Mouse (Mus musculus) lung, embryonic 15.5 days (tissue): ENCODE measurements around the gene Icam1. TPM values are rescaled to one million over a fixed set of nuclear protein-coding genes. Genes with fewer than 3 reads are reported as not detected.
"Not testable (repeated sequence)": the region's sequence is repeated elsewhere in the genome, so short reads cannot be mapped to it uniquely, and the experiment has no call there.

Source experiments
- ATAC-seq: fragments of 200-750 bp; cut with Nextera tagmentation; 2 replicates; pipeline ENCODE4 v1.8.0; 2017; ENCODE audit warnings: moderate number of reproducible peaks, borderline replicate concordance; ENCODE audit not compliant: low FRiP score, low TSS enrichment; ENCODE audit errors: extremely low read depth
- H3K27ac ChIP-seq: fragments of 300-500 bp; sonication (generic); 2 replicates; pipeline ENCODE4 v1.5.1; 2015; ENCODE audit warnings: moderate library complexity, mild to moderate bottlenecking, inconsistent platforms
- H3K27me3 ChIP-seq: fragments of 300-500 bp; sonication (generic); 2 replicates; pipeline ENCODE4 v1.6.1; 2015; ENCODE audit warnings: inconsistent platforms
- H3K36me3 ChIP-seq: fragments of 300-500 bp; sonication (generic); 2 replicates; pipeline ENCODE4 v1.6.1; 2015; ENCODE audit warnings: inconsistent platforms
- H3K4me1 ChIP-seq: fragments of 300-500 bp; sonication (generic); 2 replicates; pipeline ENCODE4 v1.6.1; 2015; ENCODE audit warnings: inconsistent platforms
- H3K4me2 ChIP-seq: fragments of 300-500 bp; sonication (generic); 2 replicates; pipeline ENCODE4 v1.6.1; 2015; ENCODE audit warnings: inconsistent platforms, mild to moderate bottlenecking, moderate library complexity
- H3K4me3 ChIP-seq: fragments of 300-500 bp; sonication (generic); 2 replicates; pipeline ENCODE4 v1.5.1; 2015; ENCODE audit warnings: mild to moderate bottlenecking, inconsistent platforms
- H3K9ac ChIP-seq: fragments of 300-500 bp; sonication (generic); 2 replicates; pipeline ENCODE4 v1.6.1; 2015; ENCODE audit warnings: inconsistent platforms
- H3K9me3 ChIP-seq: fragments of 300-500 bp; sonication (generic); 2 replicates; pipeline ENCODE4 v1.6.1; 2016; ENCODE audit warnings: inconsistent platforms
- WGBS: fragments of 180-500 bp; shearing (Covaris S2); methylation state at CpG from one replicate; pipeline ENCODE4 v1.1.7; 2015; 5-methylcytosine and 5-hydroxymethylcytosine counted together
- polyA plus RNA-seq: library from polyadenylated mRNA; unstranded; fragments of >200 nt; fragmentation: Nextera tagmentation; extraction: Ambion mirVana; gene quantifications from 2 replicates; pipeline ENCODE4 v1.2.1, GENCODE M21; 2015

The Icam1 gene
- polyA plus RNA-seq, 1 experiment from 2014 or later, result 57.5 TPM

- not testable (repeated sequence) for H3K27me3 ChIP-seq, H3K4me2 ChIP-seq, H3K36me3 ChIP-seq, H3K9me3 ChIP-seq, H3K4me3 ChIP-seq, H3K9ac ChIP-seq, ATAC-seq, H3K27ac ChIP-seq
- H3K4me1 ChIP-seq, result peaks cover 22% of the 10 kb centered on the region
- WGBS, result 56% methylated on average over 1 of the region's 1 CpGs
Measured at GRCm38 (mm10) chr9:20998337-20998736, 17.4 kb upstream of the Icam1 start.

GRCm38 (mm10) chr9:21000811-21001210, 15.0 kb upstream of the Icam1 start:
- Histone ChIP-seq H3K4me1 (peaks cover 19% of the 10 kb centered on the region), H3K4me3 (no peak overlapping the region), H3K9ac (no peak overlapping the region), H3K27me3 (no peaks in the 10 kb centered on the region), H3K9me3 (no peaks in the 10 kb centered on the region), H3K36me3 (peaks cover 12% of the 10 kb centered on the region), H3K4me2 (no peak overlapping the region), H3K27ac (no peak overlapping the region)
- ATAC-seq, result no peak

- no peak for ATAC-seq
- Histone ChIP-seq H3K27me3 (no peaks in the 10 kb centered on the region), H3K36me3 (peaks cover 19% of the 10 kb centered on the region), H3K27ac (no peak overlapping the region), H3K4me3 (no peak overlapping the region), H3K9me3 (no peaks in the 10 kb centered on the region), H3K4me1 (peaks cover 19% of the 10 kb centered on the region), H3K9ac (no peak overlapping the region), H3K4me2 (no peak overlapping the region)
- 45% methylated on average over 6 of the region's 6 CpGs for WGBS
Measured at GRCm38 (mm10) chr9:21001651-21002200, 14.1 kb upstream of the Icam1 start.

GRCm38 (mm10) chr9:21002270-21002626, 13.5 kb upstream of the Icam1 start:
- Histone ChIP-seq H3K9ac (peak overlapping the region; percentile 62), H3K4me3 (peak overlapping the region; percentile 69), H3K4me2 (peak overlapping the region; percentile 88), H3K27ac (peak overlapping the region; percentile 72), H3K4me1 (peaks cover 19% of the 10 kb centered on the region), H3K9me3 (no peaks in the 10 kb centered on the region), H3K27me3 (no peaks in the 10 kb centered on the region), H3K36me3 (peaks cover 24% of the 10 kb centered on the region)
- ATAC-seq, result peak; percentile 5; the same call in 1 of the 2 replicates
- WGBS, result 8% methylated on average over 7 of the region's 7 CpGs

GRCm38 (mm10) chr9:21002627-21003551, 12.9 kb upstream of the Icam1 start, which contains the start of gene Mrpl4:
Mrpl4 (plus strand) TSS chr9:21002738.
- Histone ChIP-seq H3K27me3 (no peaks in the 10 kb centered on the region), H3K4me3 (peak within 1 kb of the TSS; percentile 69), H3K9ac (peak within 1 kb of the TSS; percentile 62), H3K4me2 (peak within 1 kb of the TSS; percentile 88), H3K9me3 (no peaks in the 10 kb centered on the region), H3K36me3 (peaks cover 31% of the 10 kb centered on the region), H3K4me1 (peaks cover 19% of the 10 kb centered on the region), H3K27ac (peak within 1 kb of the TSS; percentile 72)
- ATAC-seq, result peak; percentile 75
- WGBS, result under 1% methylated on average over 72 of the region's 72 CpGs

GRCm38 (mm10) chr9:21007313-21007952, 8.4 kb upstream of the Icam1 start:
- no peak overlapping the region for H3K4me3 ChIP-seq
- H3K4me2 ChIP-seq, result no peak overlapping the region
- no peaks in the 10 kb centered on the region for H3K27me3 ChIP-seq
- no peak overlapping the region for H3K9ac ChIP-seq
- no peaks in the 10 kb centered on the region for H3K9me3 ChIP-seq
- H3K4me1 ChIP-seq, result peaks cover 23% of the 10 kb centered on the region
- H3K27ac ChIP-seq, result no peak overlapping the region
- peaks cover 44% of the 10 kb centered on the region for H3K36me3 ChIP-seq
- WGBS, result 93% methylated on average over 10 of the region's 10 CpGs
- no peak for ATAC-seq

- H3K4me3 ChIP-seq, result no peak overlapping the region
- no peaks in the 10 kb centered on the region for H3K9me3 ChIP-seq
- H3K9ac ChIP-seq, result no peak overlapping the region
- WGBS, result 79% methylated on average over 7 of the region's 7 CpGs
- H3K4me1 ChIP-seq, result peaks cover 26% of the 10 kb centered on the region
- H3K27ac ChIP-seq, result no peak overlapping the region
- no peaks in the 10 kb centered on the region for H3K27me3 ChIP-seq
- no peak overlapping the region for H3K4me2 ChIP-seq
- peaks cover 44% of the 10 kb centered on the region for H3K36me3 ChIP-seq
- ATAC-seq, result no peak
Measured at GRCm38 (mm10) chr9:21008007-21008406, 7.8 kb upstream of the Icam1 start.

- 29% methylated on average over 2 of the region's 2 CpGs for WGBS
Measured at GRCm38 (mm10) chr9:21010362-21010761, 5.4 kb upstream of the Icam1 start.

GRCm38 (mm10) chr9:21010939-21011541, 4.7 kb upstream of the Icam1 start:
- Histone ChIP-seq H3K36me3 (peaks cover 29% of the 10 kb centered on the region), H3K27ac (peak overlapping the region; percentile 79; the same call in 1 of the 2 replicates), H3K4me1 (peaks cover 35% of the 10 kb centered on the region)
- ATAC-seq, H3K4me3 ChIP-seq, H3K9ac ChIP-seq, H3K9me3 ChIP-seq, H3K27me3 ChIP-seq, H3K4me2 ChIP-seq: not testable (repeated sequence)
- 62% methylated on average over 9 of the region's 9 CpGs for WGBS

More at GRCm38 (mm10) chr9:21010362-21010761, 5.4 kb upstream of the Icam1 start:
- no peak overlapping the region for H3K4me3 ChIP-seq
- peaks cover 29% of the 10 kb centered on the region for H3K4me1 ChIP-seq
- ATAC-seq, result no peak
- H3K9ac ChIP-seq, result no peak overlapping the region
- H3K36me3 ChIP-seq, result peaks cover 36% of the 10 kb centered on the region
- no peak overlapping the region for H3K27ac ChIP-seq
- no peak overlapping the region for H3K4me2 ChIP-seq
- H3K9me3 ChIP-seq, result no peaks in the 10 kb centered on the region
- H3K27me3 ChIP-seq, result peaks cover under 1% of the 10 kb centered on the region; the same call in 1 of the 2 replicates

- Histone ChIP-seq H3K4me3 (no peak overlapping the region), H3K36me3 (peaks cover 23% of the 10 kb centered on the region), H3K4me2 (peak overlapping the region; percentile 1; the same call in 1 of the 2 replicates), H3K9me3 (no peaks in the 10 kb centered on the region), H3K27ac (peak overlapping the region; percentile 79), H3K27me3 (peaks cover 13% of the 10 kb centered on the region), H3K9ac (no peak overlapping the region), H3K4me1 (peaks cover 42% of the 10 kb centered on the region)
- WGBS, result 24% methylated on average over 5 of the region's 5 CpGs
- ATAC-seq, result peak; percentile 36; the same call in 1 of the 2 replicates
Measured at GRCm38 (mm10) chr9:21011846-21012312, 3.9 kb upstream of the Icam1 start.

- Histone ChIP-seq H3K9ac (no peak overlapping the region), H3K9me3 (no peaks in the 10 kb centered on the region), H3K4me2 (peak overlapping the region; percentile 1; the same call in 1 of the 2 replicates), H3K4me3 (no peak overlapping the region), H3K36me3 (peaks cover 18% of the 10 kb centered on the region), H3K27ac (peak overlapping the region; percentile 79), H3K27me3 (peaks cover 18% of the 10 kb centered on the region), H3K4me1 (peaks cover 46% of the 10 kb centered on the region)
- no peak for ATAC-seq
- WGBS, result 31% methylated on average over 1 of the region's 1 CpGs
Measured at GRCm38 (mm10) chr9:21012368-21012767, 3.4 kb upstream of the Icam1 start.
